Mouse (Mus musculus) gastrocnemius, postnatal 14 days (tissue): Measurements from ENCODE around the gene Hist2h2be. TPM values are rescaled to one million over a fixed set of nuclear protein-coding genes. Genes with fewer than 3 reads are reported as not detected.
"Not testable (repeated sequence)": the region's sequence is repeated elsewhere in the genome, so short reads cannot be mapped to it uniquely, and the experiment has no call there.

Experiments used
- DNase-seq: peaks from one replicate; pipeline ENCODE4 v3.0.0; 2021; ENCODE audit warnings: mixed read lengths
- intact Hi-C: fragments of 180-260 bp; cut with DNase I; formaldehyde crosslinking; loops from one replicate; pipeline ENCODE4 v1.15.1; 2025; ENCODE audit warnings: low total_unique reads
- total RNA-seq, 2 experiments: library from RNA; stranded (reverse); gene quantifications; 2 replicates each; pipeline ENCODE4 v1.2.3; 2021

The Hist2h2be gene
- total RNA-seq, 2 experiments from 2014 or later: 4.3 to 4.4 TPM

DNA sequence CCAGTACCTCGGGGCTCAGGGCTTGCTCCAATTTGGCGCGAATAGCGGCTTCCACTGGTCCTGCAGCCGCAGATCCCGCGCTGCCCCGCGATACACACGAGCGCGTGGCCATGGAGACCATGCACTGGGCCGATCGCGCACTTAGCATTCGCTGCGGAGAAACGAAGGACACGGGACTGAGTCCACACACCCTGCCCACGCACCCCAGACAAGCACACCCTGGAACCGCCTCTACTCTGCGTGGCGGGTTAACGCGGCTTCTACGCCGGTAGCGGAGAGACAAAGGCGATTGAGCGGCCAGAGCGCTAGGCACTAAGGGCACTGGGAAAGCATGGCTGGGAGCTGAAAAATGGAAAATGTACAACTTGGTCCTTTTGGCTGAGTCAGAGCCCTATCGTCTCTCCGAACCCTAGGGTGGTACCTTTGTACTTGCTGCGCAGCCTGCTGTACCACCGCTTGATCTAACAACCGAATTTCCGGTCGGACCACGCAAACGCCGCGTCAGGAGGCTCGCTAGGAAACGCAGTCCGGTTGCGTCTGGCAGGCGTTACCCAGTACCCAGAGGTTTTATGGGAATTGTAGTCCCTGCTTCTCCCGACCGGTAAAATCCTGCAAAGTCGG lies 23.7 kb upstream of the Hist2h2be start:
- intact Hi-C loops: no loop called here
- DNase-seq: peak; percentile 87

DNA sequence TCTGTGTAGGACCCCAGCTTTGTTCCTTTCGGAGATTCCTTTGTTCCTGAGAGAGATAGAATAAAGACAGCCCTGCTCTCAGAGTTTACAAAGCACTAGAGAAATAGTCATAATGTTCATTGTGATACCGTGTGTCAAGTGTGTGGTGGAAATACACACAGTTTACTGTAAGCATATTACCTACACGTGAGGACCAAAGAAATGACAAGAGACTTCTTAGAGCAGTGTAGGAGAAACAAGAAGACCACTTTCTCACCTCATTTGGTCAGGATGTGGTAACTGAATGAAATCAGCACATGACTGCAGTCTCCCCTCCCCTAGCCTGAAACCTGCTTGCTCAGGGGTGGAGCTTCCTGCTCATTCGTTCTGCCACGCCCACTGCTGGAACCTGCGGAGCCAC lies 22.7 kb upstream of the Hist2h2be start:
- no peak for DNase-seq

DNA sequence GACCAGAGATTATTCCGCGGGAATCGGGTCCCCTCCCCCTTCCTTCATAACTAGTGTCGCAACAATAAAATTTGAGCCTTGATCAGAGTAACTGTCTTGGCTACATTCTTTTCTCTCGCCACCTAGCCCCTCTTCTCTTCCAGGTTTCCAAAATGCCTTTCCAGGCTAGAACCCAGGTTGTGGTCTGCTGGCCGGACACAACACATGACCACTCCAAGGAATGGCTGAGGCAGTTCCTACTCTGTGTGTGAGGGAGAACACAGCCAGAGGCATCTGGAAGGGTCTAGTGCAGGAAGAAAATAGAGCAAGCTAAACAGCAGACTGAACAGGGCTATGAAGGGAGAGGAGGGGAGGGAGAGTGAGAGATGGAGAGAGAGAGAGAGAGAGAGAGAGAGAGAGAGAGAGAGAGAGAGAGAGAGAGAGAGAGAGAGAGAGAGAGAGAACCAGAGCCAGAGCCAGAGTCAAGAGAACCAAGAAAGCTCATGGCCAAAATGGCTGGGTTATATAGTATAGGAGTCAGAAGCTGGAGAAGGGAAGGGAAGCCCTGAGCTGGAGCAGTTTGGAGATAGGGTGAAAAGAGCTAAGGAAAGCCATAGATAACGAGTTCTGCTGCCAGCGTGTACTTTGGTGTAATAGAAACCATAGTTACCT lies 22.2 kb upstream of the Hist2h2be start:
- intact Hi-C loops, DNase-seq: not testable (repeated sequence)

More for the DNA sequence above, 22.7 kb upstream of the Hist2h2be start:
- intact Hi-C loops: no loop called here

DNA sequence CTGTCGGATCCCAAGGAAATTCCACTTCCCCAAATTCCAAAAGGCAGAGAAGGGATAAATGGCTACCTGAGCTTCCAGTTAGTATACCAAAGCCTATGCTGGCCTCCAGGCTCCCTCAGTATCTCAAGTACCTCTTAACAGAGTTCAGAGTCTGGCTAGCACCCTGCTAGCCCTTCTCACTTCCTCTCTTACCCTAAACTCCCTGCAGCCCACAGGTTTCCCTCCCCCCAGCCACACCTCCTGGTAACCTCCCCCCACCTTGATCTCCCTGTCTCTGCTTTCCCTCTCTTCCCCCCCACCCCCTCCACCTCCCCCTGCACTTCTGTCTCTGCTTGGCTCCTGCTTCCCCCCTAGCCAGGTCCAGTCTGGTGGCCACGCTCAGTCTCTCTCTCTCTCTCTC lies 21.2 kb upstream of the Hist2h2be start:
- intact Hi-C loops: no loop called here
- DNase-seq: no peak

DNA sequence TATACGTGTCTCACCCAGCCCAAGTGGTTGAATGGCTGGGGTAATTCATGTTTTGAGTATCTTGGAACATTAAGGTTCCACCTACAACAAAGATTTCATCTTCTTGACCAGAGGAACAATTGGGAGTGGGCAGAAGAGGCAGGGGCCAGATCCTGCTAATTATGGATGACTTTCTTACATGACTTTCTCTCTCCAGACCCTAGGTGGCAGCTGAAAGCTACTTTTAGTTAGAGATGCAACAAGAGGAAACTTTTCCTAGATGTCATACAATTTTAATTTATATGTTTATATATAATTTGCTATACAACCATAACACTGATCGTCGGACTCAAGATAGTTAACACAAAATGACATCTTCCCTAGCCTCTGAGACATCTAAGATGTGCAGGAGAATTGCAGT lies 13.1 kb upstream of the Hist2h2be start:
- no peak for DNase-seq
- intact Hi-C loops: no loop called here

DNA sequence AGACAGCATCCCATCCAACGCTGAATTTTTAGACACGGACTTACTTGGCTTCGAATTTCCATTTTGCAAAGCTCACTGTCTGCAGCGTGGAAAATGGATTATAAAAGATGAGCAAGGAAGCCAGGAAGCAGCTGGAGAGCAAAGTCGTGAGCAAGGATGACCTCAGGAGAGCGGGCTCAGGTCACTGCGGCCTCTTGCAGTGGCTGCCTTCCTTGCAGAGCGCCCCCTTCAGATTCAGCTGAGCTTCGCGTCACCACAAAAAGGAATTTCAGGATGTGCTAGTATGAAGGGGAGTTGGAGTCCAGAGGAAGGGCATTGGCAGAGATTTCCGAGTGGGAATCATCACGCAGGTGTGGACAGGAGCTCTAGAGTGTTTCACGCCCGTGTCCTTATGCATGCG lies 11.7 kb upstream of the Hist2h2be start:
- intact Hi-C loops: no loop called here
- no peak for DNase-seq

DNA sequence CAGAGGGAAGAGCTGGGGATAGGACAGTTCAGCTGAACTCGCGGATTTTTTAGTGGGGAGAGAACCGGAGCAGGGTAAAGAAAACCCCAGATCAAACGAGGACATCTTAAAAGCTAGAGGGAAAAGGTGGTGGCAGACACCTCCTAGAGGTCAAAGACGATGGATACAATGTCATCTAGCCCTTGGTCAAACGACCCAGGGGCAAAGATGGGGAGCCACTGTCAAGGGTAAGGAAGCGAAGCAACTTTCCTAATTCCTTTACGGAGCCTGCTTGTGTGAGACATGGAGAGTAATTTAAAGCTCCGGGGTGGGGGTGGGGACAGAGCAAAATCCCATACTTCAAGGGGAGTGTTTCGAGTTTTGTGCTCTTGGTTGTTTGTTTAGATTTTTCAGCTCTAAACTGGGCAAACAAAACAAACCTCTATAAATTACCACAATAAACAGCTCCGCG lies 1.7 kb upstream of the Hist2h2be start:
- no peak for DNase-seq

DNA sequence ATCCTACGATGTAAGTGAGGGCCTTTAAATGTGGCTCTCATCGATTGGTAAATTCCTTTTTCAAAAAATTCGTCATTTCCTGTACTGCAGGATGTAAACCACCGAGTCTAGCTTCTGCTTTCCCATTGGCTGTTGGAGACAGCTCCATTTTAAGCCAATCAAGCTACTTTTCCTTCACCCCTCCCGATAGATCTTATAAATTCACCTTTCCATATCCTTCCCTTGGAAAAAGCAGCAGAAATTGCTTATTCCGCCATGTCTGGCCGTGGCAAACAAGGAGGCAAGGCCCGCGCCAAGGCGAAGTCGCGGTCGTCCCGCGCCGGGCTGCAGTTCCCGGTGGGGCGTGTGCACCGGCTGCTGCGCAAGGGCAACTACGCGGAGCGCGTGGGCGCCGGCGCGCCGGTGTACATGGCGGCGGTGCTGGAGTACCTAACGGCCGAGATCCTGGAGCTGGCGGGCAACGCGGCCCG lies 1.2 kb upstream of the Hist2h2be start, which contains the start of the genes Bola1 and Hist2h2ab:
Gene Bola1 (minus strand): TSS at position 49 of the 470 bp plus-strand sequence.
Gene Hist2h2ab (plus strand): TSS at position 205 of the 470 bp plus-strand sequence.
- intact Hi-C loops: no loop called here
- peak; percentile 70 for DNase-seq

More for the DNA sequence above, 1.7 kb upstream of the Hist2h2be start:
- intact Hi-C loops: no loop called here

DNA sequence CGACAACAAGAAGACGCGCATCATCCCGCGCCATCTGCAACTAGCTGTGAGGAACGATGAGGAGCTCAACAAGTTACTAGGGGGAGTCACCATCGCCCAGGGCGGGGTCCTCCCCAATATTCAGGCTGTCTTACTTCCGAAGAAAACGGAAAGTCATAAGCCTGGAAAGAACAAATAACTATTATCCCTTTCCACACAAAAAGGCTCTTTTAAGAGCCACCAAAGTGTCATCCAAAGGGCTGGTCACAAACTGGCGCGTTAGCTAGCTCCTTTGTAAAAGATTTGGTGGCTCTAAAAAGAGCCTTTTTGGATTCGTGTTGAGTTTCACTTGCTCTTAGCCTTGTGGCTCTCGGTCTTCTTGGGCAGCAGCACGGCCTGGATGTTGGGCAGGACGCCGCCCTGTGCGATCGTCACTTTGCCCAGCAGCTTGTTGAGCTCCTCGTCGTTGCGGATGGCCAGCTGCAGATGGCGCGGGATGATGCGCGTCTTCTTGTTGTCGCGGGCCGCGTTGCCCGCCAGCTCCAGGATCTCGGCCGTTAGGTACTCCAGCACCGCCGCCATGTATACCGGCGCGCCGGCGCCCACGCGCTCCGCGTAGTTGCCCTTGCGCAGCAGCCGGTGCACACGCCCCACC lies 671 bp upstream of the Hist2h2be start:
- DNase-seq, intact Hi-C loops: not testable (repeated sequence)

DNA sequence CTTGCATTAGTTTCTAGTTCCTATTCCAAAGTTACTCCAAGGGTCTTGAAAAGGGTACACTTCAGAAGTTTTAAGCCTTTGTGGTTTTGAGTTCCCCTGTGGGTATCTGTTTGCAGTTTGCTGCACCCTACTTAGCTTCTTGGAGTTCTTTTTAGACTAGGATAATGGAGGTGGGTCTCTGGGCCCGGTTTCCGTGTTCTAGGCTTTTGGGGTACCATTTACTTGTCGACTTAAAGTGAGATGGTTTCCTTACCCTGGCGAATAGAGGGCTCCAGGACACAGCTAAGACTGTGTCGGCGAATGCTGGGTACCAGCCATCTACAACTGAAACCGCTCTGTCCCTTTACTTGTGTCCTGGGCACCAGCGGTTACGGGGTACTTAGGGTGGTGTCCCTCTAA lies 720 bp downstream of the Hist2h2be start:
- intact Hi-C loops: no loop called here
- no peak for DNase-seq

DNA sequence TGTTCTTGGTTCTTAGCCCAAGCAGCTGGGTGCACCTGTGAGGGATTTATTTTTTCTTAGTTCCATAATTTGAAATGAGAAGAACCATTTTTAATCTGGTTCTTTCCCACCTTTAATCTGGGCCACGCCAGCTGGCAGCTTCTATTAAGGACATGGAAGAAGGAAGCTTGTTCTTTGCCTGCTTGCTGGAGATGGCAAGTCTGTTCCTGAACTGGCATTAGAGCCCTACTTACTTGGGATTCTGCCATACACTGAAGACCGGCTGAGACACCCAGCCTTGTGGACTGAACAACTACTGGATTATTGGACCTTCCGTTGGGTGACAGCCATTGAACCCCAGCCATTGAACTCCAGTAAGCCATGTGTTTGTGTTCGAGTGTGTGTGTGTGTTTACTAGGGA lies 1.9 kb downstream of the Hist2h2be start:
- no peak for DNase-seq

DNA sequence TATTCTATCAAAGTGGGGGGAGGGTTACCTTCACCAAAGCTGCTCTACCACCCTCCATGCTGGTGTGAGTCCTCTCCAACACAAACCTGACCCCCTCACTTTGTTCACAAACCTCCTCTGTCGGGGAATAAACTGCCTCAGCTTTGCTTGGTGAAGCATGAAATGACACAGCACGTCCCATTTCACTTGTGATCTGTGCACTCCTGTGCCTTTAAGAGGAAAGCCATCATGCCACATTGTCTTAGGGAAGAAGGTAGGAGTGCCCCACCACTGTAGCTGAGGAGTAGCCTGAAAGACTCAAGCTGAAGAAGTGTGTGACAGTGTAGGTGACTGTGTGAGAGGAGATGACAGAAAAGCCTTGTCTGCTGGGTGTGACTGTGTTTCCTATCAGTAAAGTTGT lies 4.5 kb downstream of the Hist2h2be start:
- intact Hi-C loops: no loop called here
- no peak for DNase-seq

More for the DNA sequence above, 1.9 kb downstream of the Hist2h2be start:
- intact Hi-C loops: no loop called here

DNA sequence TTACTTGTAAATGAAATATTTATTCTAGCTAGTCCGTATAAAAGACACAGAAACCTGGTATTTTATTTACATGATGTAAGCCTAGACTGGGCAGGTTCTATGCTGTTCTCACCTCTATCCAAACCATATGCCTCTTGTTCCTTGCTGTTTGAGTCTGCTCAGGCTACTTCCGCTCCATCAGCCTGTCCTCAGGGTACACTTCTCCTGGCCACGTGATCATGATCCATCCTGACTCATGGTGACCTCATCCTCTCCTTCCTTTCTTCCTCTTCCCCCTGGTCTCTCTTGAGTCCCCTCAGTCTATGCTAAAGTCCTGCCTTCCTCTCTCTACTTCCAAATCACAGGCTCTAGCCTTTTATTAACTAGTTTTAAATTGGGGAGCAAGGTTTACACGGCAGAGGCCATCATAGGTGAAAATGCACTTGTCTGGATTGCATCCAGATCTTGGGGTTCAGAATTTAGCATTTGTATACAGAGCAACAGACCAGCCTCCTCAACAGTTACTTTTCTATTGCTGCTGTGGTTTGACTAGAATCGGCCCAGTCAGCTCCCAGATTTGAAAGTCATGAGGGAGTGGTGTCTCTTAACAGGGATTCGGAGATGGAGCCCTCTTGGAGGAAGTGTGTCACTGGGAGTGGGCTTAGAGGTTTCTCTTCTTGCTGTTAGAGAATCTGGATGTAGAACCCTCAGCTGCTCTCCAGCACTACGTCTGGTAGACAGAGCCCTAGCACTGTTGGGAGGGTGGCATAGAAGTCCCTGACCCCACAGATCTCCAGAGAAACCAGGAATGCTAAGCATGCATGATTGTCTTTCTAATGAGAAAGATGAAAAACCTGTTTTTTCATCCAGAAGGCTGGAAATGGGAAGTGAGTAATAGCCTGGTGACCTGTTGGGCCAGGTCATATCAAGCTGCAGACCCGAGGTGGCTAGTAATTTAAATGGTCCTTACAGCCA lies 6.1 kb downstream of the Hist2h2be start:
- intact Hi-C loops: no loop called here
- no peak for DNase-seq

DNA sequence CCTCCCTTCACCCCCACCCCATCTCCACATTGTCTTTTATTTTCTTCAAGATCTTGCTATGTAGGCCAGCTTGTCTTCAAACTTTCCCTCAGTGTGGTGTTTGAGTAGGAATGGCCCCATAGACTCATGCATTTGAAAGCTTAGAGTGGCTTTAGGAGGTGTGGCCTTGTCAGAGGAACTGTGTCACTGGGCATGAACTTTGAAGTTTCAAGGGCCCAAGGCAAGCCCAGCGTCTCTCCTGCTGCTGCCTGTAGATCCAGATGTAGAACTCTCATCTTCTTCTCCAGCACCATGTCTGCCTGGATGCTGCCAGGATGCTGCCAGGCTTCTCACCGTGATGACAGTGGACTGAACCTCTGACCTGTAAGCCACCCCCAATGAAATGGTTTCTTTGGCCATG lies 7.9 kb downstream of the Hist2h2be start:
- no peak for DNase-seq
- intact Hi-C loops: no loop called here

DNA sequence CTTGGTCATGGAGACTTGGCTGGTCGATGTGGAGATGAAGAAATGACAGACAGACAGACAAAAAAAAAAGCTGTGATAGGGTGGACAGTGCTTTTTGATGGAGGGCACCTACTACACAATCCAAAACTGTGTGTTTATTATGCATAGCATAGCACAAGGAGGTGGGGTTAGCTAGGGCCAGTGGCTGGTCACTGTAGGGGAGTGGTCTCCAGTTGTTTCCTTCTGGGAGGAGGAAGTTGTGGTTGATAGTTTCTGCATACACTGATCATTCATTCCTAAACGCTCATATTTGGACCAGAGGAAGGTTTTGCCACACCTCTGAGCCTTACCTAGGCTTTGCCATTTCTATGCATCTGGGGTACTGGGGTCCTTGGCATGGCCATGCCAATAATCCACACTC lies 9.5 kb downstream of the Hist2h2be start:
- no peak for DNase-seq
- intact Hi-C loops: loop anchor here (10.0 kb wide), 1 partner anchor 156 kb away; no protein-coding TSS in a partner anchor

DNA sequence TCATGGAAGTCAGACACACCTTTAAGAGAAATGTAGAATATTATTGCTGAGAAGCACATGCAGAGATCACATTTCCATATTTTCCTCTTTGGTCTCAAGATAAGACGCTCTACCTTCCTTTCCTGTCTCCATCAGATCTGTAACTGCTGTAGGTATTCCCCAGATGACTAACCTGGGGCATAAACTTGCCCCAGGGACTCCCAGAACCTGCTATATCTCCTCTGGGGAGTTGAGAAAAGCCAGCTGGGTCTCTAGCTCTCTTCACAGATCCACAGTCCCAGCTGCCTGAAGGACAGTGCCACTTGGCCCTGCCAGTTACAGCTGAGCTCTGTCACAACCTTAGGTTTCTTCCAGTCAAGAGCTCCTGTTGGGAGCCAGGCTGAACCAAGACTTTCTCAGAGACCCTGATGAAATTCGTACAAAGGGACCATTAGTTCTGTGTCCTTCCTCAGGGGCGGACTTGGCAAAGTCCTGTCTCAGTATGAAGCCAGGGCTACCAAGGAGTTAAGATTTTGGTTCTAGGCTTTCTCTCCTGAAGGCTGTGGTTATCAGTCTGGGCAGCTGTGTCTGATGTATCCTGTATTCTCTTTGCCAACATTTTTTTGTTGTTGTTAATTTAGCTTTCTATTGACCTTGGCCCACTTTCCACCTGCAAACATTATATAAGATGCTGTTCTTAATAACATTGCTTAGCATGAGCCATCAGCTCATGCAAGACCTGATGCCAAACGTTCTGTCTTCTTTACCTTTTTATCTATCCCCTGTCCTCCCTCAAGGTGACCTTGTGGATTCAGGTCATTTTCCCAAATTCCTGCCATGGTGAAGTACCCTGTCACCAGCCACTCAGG lies 10.2 kb downstream of the Hist2h2be start:
- intact Hi-C loops: loop anchor here (10.0 kb wide), 1 partner anchor 156 kb away; no protein-coding TSS in a partner anchor
- DNase-seq: no peak

DNA sequence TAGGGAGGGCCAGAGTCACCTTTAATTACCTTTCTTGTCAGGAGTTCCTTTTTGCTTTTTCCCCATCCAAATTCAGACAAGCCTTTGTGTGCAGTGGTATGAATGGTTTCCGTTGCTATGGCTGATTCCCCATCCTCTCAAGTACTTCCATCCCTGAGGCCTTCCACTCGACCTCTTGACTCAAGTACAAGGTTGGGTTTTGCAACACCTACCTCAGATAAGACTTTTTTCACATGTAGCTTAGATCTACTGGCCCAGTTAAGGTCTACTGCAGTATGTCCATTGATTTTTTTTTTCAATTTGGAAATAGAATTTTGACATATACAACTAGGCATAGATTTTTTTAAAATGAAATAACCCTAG lies 10.8 kb downstream of the Hist2h2be start:
- intact Hi-C loops: loop anchor here (10.0 kb wide), 1 partner anchor 157 kb away; no protein-coding TSS in a partner anchor
- no peak for DNase-seq

DNA sequence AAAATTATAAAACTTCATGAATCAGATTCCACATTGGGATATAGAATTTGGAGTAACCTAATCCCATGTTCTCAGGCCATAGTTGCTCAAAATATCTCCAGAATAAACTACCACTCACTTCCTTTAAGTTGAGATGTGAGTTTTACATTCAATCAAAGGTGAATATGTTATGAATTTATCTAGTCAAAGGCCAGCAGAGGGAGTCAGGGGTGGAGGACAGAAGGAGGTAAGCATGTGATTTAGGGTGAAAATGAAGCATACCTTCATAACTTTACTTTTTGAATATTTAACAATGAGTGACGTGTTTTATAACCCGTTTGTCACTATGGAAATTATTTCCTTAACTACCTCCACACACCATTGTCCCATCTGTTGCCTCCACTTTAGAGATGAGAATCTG lies 14.0 kb downstream of the Hist2h2be start:
- intact Hi-C loops: loop anchor here (10.0 kb wide), 1 partner anchor 160 kb away; no protein-coding TSS in a partner anchor
- no peak for DNase-seq
